Mouse (Mus musculus): ENCODE results near the gene Gpr162. TPM values are rescaled to one million over a fixed set of nuclear protein-coding genes. Genes with fewer than 3 reads are reported as not detected.
"Not testable (repeated sequence)": the region's sequence is repeated elsewhere in the genome, so short reads cannot be mapped to it uniquely, and the experiment has no call there.

Gene Gpr162
- polyA plus RNA-seq, 2 experiments from 2014 or later = not detected

- ATAC-seq = no peak
Observed at GRCm38 (mm10) chr6:124835531-124835930, 28.3 kb downstream of the Gpr162 start.

GRCm38 (mm10) chr6:124834512-124835081 lies 29.2 kb downstream of the Gpr162 start:
- no peak for ATAC-seq

- no peak for ATAC-seq
Observed at GRCm38 (mm10) chr6:124831649-124832048, 32.1 kb downstream of the Gpr162 start.

- ATAC-seq = not testable (repeated sequence)
Observed at GRCm38 (mm10) chr6:124831199-124831598, 32.6 kb downstream of the Gpr162 start.

GRCm38 (mm10) chr6:124829799-124830700 lies 33.7 kb downstream of the Gpr162 start:
- peak; percentile 73 for ATAC-seq

GRCm38 (mm10) chr6:124828868-124829798 lies 34.6 kb downstream of the Gpr162 start, which contains the start of the genes Usp5 and Cdca3:
Usp5 (minus strand) TSS chr6:124829484.
Cdca3 (plus strand) TSS chr6:124829547.
- peak; percentile 79 for ATAC-seq

- no peak for ATAC-seq
Observed at GRCm38 (mm10) chr6:124828101-124828592, 35.6 kb downstream of the Gpr162 start.

- ATAC-seq = no peak
Observed at GRCm38 (mm10) chr6:124822049-124822448, 41.7 kb downstream of the Gpr162 start.

- ATAC-seq = no peak
Observed at GRCm38 (mm10) chr6:124820891-124821290, 42.9 kb downstream of the Gpr162 start.

GRCm38 (mm10) chr6:124817971-124818370 lies 45.8 kb downstream of the Gpr162 start:
- ATAC-seq = no peak

GRCm38 (mm10) chr6:124817563-124817962 lies 46.2 kb downstream of the Gpr162 start:
- ATAC-seq = no peak

GRCm38 (mm10) chr6:124817125-124817524 lies 46.7 kb downstream of the Gpr162 start:
- no peak for ATAC-seq

- no peak for ATAC-seq
Observed at GRCm38 (mm10) chr6:124816611-124817010, 47.2 kb downstream of the Gpr162 start.

- ATAC-seq = no peak
Observed at GRCm38 (mm10) chr6:124814858-124815774, 48.7 kb downstream of the Gpr162 start.

- ATAC-seq = no peak
Observed at GRCm38 (mm10) chr6:124814448-124814847, 49.3 kb downstream of the Gpr162 start.

GRCm38 (mm10) chr6:124813933-124814332 lies 49.9 kb downstream of the Gpr162 start, which contains the start of gene Tpi1:
Tpi1 (minus strand) TSS chr6:124814296.
- peak; percentile 83 for ATAC-seq

GRCm38 (mm10) chr6:124813496-124813895 lies 50.3 kb downstream of the Gpr162 start:
- peak; percentile 72 for ATAC-seq

- no peak for ATAC-seq
Observed at GRCm38 (mm10) chr6:124812848-124813247, 50.9 kb downstream of the Gpr162 start.

- ATAC-seq = no peak
Observed at GRCm38 (mm10) chr6:124811701-124812560, 51.9 kb downstream of the Gpr162 start.

GRCm38 (mm10) chr6:124811403-124811665 lies 52.4 kb downstream of the Gpr162 start:
- no peak for ATAC-seq

Measured in CD4-positive, CD25-positive, alpha-beta regulatory T cell, adult 4 months (primary cell).